Mouse (Mus musculus) megakaryocyte, adult 5-6 weeks (primary cell): ENCODE measurements around the gene Trappc5. TPM values are rescaled to one million over a fixed set of nuclear protein-coding genes. Genes with fewer than 3 reads are reported as not detected.

ENCODE experiments used
- ATAC-seq: 2 replicates; pipeline ENCODE4 v1.8.0; 2016; ENCODE audit warnings: mild to moderate bottlenecking, inconsistent platforms; ENCODE audit not compliant: poor library complexity, severe bottlenecking
- total RNA-seq, 2 experiments: library from RNA; stranded (forward) in 1 of 2; stranded (reverse) in 1 of 2; fragments of 153-499, 151-499 nt in 1 of 2; fragments of 221-1000, 200-1000 nt in 1 of 2; gene quantifications; 2 replicates each; pipeline versions ENCODE4 v1.2.3 to v1.2.4; 2015 to 2017

The Trappc5 gene
- total RNA-seq (2015) (19.8 and 24.6 TPM in 2 replicates), total RNA-seq (2017) (38.7 and 40.6 TPM in 2 replicates)

DNA sequence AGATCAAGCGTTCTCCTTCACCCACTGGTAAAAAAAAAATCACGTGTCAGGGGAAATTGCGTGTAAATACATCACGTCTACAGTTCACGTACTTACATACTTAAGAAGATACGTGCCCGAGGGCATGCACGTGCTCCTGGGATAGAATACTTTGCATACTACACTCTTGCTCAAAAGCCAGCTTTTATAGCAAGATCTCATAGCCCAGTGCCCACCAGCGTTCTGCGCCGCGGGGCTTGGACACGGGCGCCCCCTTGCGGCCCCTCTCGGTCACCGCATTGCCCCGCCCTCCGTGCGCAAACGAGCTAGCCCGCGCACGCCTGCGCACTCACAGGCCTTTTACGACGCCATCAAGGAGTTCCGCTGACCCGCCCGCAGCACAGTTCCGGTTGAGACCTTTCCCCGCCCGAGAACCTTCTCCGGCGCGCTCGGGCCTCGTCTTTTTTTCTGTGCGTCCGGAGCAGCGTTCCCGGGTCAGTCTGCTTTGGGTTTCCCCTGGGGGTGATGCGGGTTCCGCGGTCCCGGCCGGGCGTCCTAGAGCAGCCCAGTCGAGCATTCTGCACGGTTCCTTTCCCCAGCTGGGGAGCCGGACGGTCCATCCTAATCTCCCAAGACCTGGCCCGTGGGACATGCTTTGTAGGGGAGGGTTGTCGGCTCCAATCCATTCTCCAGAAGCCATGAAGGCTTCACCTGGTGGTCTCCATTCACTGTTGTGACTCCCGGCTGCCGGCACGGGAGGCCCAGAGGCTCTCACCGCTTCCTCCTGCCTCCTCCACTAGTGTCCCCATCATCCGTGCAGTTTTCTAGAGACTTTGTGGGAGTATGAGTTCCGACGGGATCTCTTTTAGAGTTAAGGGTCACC lies at the start of gene Trappc5:
TSS of gene Trappc5 (plus strand) at position 169 of the 862 bp plus-strand sequence.
- ATAC-seq: peak; percentile 84

DNA sequence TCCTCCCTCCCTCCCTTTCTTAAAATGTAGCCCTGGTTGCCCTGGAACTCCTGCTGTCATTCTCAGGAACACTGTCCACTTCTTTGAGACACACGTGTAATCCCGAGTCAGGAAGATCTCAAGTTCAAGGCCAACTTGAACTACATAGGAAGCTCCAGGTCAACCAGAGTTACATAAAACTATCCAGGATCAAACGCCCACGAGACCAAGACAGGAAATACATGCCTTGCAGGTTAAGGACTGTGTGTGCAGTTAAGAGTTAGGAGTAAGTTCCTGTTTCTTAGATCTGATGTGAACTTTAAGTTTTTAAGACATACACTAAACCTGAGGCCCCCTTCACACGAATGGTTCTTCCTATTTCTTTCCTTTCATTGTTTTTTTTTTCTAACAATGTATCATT lies 49.1 kb upstream of the Trappc5 start:
- no peak for ATAC-seq

DNA sequence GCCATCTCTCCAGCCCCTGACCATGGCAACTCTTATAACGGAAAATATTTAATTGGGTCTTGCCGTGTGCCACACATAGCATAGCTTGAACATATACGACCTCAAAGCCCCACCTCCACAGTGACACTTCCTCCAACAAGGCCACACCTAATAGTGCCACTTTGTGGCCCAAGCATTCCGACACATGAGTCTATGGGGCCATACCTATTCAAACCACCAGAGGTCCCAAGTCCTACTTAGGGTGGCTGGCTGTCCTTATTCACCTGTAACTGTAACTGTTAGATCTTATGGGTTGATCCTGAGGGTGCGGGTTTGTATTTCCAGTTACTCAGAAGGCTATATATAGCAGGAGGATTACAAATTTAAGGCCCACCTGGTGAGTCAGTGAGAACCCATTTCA lies 48.1 kb upstream of the Trappc5 start:
- ATAC-seq: peak; percentile 60

DNA sequence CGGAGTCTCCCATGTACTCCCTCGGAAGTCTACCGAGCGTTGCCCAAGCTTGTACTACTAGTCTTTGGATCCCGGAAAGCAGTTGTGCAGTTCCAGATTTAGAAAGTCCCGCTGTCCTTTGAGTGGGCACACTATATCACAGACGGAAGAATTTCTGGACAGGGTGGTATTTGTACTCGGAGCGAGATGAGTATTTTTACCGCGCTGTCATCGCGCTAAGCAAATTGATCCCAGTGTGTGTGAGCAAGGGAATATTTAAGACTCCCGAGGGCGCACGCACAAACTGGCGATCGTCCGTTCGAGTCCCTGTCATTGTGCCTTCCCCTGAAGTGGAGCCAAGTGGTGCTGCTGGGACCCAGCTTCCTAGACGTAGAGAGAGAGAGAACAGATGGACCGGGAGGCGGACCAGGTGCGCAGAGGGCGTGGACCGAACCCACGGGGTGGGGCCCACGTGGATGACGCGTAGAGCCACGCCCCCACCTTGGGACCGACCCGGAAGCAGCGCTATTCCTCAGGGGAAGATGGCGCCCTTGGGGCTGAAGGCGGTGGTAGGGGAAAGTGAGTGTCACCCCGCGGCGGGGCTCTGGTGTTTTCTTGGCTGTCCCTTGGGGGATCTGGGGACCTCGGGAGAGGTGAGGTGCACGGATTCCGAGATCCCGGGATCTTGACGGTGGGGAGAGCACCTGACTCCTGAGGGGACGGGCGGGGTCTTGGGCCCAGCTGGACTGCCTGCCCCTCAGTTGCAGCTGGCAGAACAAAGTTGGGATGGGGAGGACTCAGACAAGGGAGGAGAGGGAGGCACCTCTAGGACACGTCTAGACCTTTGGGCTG lies 45.2 kb upstream of the Trappc5 start, which contains the start of gene Stxbp2:
TSS of gene Stxbp2 (plus strand) at position 309 of the 831 bp plus-strand sequence.
- ATAC-seq: peak; percentile 96

DNA sequence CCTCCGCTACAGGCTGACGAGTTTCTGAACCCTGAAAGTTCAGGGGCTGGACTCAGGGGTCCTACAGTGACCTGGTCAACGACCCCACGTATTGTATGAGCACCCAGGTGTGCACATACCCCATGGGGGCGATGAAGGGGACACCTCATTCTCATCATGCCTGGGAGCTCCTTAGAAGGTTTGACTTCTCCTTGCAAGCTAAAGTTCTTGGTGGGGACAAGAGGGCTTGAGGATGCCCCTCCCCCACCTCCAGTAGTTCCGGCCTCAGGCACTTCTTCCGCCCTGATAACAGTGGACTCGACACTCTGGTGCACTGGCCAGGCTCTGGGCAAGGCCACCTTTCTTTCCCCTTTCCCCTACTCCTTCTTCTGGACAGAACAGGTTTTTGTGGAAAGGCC lies 44.6 kb upstream of the Trappc5 start:
- peak; percentile 55 for ATAC-seq

DNA sequence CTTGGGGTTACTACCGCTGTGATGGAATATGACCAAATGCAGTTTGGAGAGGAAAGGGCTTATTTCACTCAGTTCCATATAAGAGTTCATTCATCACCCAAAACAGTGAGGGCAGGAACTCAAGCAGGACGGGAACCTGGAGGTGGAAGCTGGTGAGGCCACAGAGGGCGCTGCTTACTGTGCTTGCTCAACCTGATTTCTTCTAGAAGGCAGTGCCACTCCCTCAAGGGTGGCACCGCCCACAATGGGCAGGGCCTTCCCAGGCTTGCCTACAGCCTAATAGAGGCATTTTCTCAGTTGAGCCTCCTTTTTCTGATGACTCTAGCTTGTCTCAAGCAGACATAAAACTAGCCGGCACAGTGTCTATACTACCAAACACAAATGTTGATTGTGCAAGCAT lies 30.3 kb upstream of the Trappc5 start:
- peak; percentile 91 for ATAC-seq

DNA sequence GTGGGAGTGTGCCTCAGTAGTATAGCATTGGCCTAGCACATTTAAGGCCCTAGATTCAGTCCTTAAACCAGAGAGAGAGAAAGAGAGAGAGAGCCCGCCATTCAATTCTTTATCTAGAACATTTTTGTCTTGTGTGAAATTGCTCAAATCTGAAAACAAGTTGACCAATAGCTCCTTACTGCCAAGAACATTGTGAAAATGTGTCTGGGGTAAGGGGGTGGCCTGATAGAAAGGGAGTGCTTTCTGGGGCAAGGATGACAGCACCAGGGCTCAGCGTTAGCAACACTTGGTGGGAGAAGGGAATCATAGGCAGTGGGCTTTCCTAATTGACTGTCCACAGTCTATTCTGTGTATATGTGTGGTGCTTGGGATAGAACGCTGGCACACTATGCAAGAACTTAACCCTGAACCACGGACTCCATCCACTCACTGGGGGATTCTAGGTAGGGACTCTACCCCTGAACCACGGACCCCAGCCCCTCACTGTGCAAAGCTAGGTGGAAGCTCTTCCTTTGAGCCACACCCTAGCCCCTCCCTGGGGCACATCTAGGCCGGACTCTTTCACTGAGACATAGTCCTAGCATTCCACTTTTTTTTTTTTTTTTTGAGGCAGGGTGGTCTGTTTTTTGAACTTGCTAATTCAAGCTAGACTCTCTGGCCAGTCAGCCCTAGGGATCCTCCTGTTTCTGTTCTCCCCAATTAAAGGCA lies 29.1 kb upstream of the Trappc5 start:
- peak; percentile 4; the same call in 1 of the 2 replicates for ATAC-seq

DNA sequence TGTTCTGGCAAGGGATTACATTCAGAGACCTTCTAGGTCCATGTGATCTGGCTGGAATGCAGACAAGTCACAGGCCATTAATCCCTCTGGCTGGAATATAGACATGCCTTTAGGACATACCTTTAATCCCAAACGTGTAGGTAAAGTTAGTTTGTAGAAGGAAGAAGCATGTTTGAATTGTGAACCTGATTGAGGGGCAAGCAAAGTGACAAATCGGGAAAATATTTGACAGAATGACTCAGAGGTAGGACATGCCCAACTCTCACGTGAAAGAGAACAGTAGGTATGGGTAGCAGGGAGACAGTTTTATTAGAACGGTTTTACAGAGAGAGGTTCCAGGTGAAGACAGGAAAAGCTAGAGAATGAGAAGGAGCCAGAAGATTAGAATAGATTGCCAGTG lies 28.5 kb upstream of the Trappc5 start:
- no peak for ATAC-seq

DNA sequence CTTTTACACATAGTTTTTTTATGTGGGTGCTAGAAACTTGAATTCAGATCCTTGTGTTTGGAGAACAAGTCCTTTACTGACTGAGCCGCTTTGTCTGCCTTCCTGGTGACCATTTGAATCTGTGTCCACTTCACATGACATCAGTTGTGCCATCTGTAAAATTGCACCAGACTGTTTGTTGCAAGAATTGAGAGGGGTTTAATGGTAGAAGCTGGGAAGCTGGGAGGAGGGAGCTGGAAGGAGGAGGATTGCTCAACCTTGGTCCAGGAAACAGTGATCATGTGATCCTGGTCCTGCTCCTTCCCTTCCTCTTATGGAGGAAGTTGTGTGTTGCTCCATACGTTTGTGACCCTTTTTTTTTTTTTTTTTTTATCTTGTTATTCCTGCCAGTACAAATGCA lies 27.8 kb upstream of the Trappc5 start:
- ATAC-seq: peak; percentile 62

DNA sequence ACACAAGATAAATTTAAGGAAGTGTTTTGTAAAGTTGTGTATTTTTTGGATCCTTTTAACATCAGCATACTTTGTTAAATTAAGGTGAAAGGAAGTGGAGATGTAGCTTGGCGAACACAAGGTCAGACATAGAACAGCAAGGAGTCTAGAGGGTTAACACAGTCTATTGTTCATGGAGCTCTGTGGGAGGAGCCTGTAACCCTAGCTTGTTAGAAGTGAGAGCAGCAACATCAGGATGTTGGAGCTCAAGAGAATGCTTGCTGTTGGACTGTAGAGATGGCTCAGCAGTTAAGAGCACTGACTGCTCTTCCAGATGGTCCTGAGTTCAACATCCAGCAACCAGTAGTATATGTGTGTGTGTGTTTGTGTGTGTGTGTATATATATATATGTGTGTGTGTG lies 27.1 kb upstream of the Trappc5 start:
- ATAC-seq: peak; percentile 10

DNA sequence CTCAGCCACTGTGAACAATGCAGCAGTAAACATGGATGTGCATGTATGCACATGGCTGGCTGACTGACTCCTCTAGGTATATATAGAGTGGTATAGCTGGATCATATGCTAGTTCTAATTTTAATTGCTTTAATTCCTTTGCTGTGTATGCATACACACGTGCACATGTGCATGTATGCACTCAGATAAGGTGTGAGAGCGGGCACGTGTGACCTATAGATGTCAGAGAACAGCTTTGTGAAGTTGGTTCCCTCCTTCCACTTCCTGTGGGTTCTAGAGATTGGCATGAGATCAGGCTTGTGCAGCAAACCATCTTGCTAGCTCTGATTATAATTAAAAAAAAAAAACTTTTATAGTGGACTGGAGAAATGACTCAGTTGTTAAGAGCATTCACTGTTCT lies 23.3 kb upstream of the Trappc5 start:
- no peak for ATAC-seq

DNA sequence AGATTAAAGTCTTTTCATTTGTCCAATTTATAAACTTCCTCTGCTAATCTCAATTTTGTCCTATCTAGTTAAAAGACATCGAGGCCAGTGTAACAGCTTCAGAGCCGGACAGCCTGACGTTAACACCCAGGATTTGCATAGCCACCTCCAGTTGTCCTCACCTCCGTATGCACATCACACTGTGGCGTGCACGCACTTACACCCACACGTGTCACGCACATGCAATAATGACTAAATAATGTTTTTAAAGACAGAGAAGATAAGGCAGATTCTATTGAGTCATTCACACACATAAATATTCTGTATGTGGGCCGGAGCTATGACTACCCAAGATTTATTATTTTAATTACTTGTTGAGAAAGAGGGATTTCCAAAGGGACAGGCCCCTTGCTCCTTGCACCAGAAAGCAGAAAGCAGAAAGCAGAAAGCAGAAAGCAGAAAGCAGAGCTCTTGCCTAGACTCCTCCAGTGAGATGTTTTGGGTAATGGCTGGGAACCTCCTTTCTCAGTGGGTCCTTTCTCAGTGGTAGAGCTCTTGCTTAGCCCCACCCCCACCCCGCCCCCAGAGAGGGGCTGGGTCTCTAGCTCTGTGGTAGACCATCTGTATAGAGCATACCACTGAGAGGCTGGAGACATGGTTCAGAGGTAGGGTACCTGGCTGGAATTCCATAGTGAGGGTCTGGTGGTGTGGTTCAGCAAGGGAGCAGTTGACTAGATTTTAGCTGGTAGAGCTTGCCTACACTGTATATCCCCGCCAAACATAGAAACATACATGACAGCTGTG lies 21.2 kb upstream of the Trappc5 start:
- ATAC-seq: no peak

DNA sequence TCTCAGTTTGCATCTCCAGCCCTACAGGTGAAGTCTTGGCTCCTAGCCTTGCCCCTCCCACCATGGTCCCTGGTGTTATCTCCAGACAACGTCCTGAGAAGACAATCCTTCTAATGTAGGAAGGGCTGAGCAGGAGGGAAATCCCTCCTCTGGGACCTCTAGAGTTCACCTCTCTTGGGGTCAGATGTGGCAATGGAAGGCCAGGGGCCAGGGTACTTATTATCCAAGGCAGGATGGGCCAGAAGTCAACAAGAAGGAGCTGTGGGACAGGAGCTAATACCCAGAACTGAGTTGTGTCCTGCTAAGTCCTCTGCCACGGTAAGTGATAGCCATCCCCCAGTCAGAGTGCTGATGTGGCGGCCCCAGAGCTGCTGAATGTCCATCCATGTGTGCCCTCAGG lies 20.6 kb upstream of the Trappc5 start, which contains the start of gene Retn:
TSS of gene Retn (plus strand) at position 245 of the 400 bp plus-strand sequence.
- ATAC-seq: no peak

DNA sequence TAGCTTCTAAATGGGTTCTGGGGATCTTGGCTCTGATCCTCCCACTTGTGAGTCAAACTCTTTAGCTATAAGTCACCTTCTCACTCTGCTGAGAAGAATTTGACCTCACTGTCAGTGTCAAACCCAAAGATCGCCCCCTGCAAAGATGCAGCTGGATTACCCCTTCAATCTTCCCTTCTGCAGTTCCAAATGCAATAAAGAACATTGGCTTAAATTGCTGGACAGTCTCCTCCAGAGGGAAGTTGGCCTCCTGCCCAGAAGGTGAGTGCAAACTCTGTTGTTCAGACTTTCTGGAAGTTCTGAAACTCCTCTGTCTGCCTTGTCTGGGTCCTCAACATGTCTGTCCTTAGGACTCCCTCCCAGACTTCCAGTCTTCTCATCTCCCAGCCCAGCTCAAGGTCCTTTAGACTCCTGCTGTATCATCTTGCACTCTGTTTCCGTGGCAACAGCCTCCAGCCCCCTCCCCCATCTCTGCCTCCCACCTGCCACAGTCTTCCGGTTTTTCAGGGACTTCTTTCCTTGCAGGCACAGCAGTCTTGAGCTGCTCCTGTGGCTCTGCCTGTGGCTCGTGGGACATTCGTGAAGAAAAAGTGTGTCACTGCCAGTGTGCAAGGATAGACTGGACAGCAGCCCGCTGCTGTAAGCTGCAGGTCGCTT lies 19.2 kb upstream of the Trappc5 start:
- no peak for ATAC-seq

DNA sequence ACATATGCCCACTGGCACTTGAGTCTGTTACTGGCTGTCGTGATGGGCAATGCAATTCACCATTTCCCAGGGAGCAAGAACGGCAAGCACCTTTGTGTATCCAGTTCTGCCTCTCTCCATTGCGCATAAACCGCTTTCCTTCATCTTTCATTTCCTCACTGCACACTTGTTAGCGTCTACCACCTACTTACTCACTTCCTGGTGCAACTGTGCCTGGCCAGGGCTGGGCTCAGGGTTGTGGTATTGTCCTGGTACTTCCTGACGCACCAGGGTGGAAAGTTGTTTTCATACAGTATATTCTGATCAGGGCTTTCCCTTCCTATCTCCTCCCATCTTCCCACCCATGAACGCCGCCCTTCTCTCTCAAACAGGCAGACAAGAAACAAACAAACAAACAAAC lies 15.2 kb upstream of the Trappc5 start:
- ATAC-seq: peak; percentile 61

DNA sequence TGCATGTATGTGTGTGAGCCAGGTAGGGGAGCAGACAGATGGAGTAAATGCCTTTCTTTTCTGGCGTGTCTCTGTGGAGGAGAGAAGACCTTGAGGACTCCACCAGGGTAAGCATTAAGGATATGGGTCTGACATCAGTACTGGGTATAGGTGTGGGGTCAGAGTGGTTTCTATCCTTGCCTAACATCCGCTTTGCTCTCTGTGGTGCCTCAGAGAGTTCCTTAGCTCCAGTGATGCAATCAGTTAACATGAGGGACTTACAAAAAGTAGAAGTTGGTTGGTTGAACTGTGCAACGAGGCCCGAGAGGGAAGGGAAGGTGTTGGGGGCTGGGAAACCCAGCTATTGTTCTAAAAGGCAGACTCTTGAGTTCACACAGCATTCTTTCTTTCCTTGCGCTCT lies 11.7 kb upstream of the Trappc5 start:
- peak; percentile 81 for ATAC-seq

DNA sequence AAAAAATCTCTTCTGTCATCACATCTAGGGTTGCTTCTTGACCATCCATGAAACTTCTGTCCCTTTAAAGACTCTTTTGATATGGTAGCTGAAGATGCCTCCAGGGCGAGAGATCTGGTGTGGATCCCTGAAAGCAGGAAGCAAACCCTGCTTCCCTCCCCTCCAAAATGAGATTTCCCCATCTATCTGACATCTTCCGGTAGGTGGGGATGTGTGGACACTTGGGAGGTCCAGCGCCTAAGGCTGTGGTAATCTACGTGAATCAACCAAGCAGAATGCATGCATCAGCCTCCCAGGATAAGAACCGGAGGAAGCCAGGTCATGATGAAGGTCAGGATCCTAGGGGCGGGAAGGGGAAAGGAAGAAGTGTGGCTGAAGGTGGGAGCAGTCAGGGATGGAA lies 10.6 kb upstream of the Trappc5 start, which contains the start of gene Mcemp1:
TSS of gene Mcemp1 (plus strand) at position 248 of the 400 bp plus-strand sequence.
- peak; percentile 48 for ATAC-seq

DNA sequence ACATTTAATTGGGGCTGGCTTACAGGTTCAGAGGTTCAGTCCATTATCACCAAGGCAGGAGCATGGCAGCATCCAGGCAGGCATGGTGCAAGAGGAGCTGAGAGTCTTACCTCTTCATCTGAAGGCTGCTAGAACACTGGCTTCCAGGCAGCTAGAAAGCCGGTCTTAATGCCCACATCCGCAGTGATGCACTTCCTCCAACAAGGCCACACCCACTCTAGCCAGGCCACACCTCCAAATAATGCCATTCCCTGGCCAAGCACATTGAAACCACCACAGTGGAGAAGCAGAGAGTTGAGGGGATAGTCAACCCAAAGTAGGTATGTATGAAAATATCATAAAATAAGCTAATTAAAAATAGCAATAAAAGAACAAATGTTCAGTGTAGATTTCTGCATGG lies 5.7 kb upstream of the Trappc5 start:
- ATAC-seq: peak; percentile 56

DNA sequence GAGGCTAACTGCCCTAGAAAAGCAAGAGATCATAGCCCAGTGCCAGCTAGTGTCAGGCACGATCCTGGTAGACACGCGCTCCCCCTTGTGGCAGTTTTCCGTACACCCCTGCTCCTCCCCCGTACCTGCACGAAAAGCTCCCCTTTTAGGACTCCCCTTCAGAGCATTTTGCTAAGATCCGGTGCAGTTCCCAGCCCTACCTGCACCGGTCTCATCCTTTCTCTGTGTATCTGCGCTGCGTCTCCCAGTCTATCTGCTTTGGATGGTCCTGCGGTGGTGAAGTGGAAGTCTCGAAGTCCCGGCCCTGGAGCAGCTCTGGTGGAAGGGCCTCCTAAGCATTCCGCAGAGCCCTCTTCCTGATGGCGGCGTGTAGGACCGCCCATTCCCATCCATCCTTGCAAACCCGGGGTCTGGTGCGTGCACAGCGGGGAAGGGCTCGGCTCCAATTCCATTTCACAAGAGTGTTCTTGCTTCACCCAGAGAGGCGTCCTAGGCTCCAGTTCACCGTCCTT lies 4.1 kb upstream of the Trappc5 start, which contains the start of gene Fcor:
TSS of gene Fcor (minus strand) at position 383 of the 512 bp plus-strand sequence.
- ATAC-seq: peak; percentile 53
